Mouse (Mus musculus): ENCODE measurements around the gene Olfr420. TPM values are rescaled to one million over a fixed set of nuclear protein-coding genes. Genes with fewer than 3 reads are reported as not detected.

Olfr420 gene
- polyA plus RNA-seq, 1 experiment = not detected

DNA sequence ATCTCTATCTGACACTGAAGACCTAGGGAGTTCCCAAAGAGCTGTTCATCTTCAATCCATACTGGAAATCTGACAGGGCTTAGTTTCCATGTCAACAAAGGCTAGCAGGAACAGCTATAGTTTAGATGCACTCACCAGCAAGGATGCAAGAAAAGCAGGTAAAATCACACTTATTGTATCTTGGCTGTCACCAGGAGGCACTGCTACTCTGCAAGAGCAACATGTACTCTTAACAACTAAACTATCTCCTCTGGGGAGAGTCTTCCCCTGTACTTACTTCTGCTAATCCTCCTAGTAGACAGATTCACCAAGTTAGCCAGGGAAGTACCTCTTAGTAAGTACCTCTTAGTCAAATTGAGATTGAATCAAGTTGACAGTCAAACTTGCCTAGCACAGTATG, 13.6 kb downstream of the Olfr420 start:
- no peak overlapping the region for H3K4me3 ChIP-seq (replicated peaks; ENCODE audit: extremely low read depth, low read depth, low read length)
- TF ChIP-seq CTCF (IDR thresholded peaks at IDR 0.05; ENCODE audit: insufficient read depth, low read length) (no peak), POLR2A (IDR thresholded peaks at IDR 0.05; ENCODE audit: borderline replicate concordance, extremely low read depth, low read depth, low read length) (no peak)
- no peaks in the 10 kb centered on the region for H3K4me1 ChIP-seq (ENCODE audit: control insufficient read depth, insufficient read depth, low read length)
- no peak for DNase-seq

DNA sequence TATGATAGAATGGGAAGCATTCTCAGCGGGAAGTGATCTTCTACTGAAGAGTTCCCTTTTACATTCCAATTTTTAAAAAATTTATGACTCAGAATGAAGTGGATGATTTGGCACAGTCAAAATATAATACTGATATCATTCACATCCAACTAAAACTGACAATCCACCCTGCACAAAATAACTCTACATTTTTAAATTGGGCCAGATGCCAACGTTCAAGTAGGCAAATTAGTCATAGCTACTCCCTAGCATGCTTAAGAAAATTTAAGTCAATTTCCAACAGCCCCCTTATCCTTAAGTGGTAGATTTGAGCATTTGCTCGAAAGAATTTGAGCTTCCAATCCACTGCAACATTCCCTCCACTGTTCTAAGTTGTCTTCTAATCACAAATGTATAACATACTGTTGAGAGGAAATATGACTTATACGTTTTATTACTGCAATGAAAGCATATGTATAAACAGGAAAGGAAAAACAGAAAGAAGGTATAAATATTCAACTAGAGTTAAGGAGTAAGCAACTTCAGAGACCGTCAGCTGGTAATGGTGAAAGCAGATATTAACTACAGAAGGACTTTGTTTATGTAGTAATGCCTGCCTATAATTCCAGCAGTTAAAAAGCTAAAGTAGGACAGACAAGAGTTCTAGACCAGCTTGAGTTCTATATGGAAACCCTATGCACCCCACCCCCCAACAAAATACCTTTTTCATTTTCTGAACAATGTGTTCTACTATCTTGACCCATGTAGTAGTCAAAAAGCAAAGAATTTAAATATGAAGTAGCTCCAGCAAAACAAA, 15.5 kb downstream of the Olfr420 start:
- 45% methylated on average over 5 of the region's 5 CpGs for WGBS
- DNase-seq = no peak
- no peak overlapping the region for H3K4me3 ChIP-seq (replicated peaks; ENCODE audit: extremely low read depth, low read depth, low read length)
- no peaks in the 10 kb centered on the region for H3K4me1 ChIP-seq (ENCODE audit: control insufficient read depth, insufficient read depth, low read length)
- TF ChIP-seq POLR2A (IDR thresholded peaks at IDR 0.05; ENCODE audit: borderline replicate concordance, extremely low read depth, low read depth, low read length) = no peak
- TF ChIP-seq CTCF (IDR thresholded peaks at IDR 0.05; ENCODE audit: insufficient read depth, low read length) = no peak

DNA sequence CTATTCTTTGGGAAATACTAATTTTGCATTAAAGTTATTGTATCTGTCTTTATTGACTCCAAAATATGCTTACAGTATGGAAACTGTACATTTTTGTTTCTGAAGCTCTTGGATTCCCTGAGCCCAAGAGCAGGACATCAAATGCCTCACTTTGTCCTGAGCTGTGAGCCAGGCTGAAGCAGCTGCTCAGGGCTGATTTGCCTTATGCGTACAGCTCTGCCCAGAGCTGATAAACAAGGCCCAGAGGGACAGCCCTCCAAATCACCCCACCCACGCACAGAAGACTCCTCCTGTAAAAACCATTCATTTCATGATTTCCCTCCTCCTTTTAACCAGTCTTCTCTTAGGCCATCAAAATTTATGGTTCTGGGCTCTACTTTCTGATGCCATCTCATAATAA, 16.1 kb downstream of the Olfr420 start:
- H3K4me1 ChIP-seq (ENCODE audit: control insufficient read depth, insufficient read depth, low read length) = no peaks in the 10 kb centered on the region
- no peak overlapping the region for H3K4me3 ChIP-seq (replicated peaks; ENCODE audit: extremely low read depth, low read depth, low read length)
- no peak for DNase-seq
- WGBS = 55% methylated on average over 2 of the region's 2 CpGs
- TF ChIP-seq CTCF (IDR thresholded peaks at IDR 0.05; ENCODE audit: insufficient read depth, low read length) (no peak), POLR2A (IDR thresholded peaks at IDR 0.05; ENCODE audit: borderline replicate concordance, extremely low read depth, low read depth, low read length) (no peak)

DNA sequence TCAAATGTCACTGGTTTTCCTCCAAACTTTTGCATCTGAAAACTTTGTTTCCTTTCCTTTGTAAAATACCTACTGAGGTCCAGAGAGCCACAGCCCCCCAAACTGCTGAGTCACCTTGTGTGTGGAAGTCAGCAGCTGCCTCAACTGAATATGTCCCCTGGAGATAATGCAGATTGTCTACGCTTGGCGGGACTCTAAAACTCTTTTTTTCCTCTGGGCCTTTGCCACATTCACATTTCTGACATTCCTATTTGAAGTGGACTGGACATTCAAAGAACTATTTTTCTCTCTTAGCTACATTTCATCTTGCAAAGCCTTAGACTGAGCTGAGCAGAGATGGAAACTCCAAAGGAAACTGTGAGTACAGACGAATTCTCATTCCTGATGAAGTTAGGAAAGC, 17.2 kb downstream of the Olfr420 start, which contains the start of gene Spta1:
Gene Spta1 (plus strand): TSS at position 172 of the 400 bp plus-strand sequence.
- no peaks in the 10 kb centered on the region for H3K4me1 ChIP-seq (ENCODE audit: control insufficient read depth, insufficient read depth, low read length)
- TF ChIP-seq CTCF (IDR thresholded peaks at IDR 0.05; ENCODE audit: insufficient read depth, low read length) (no peak), POLR2A (IDR thresholded peaks at IDR 0.05; ENCODE audit: borderline replicate concordance, extremely low read depth, low read depth, low read length) (no peak)
- WGBS = 35% methylated on average over 3 of the region's 3 CpGs
- H3K4me3 ChIP-seq (replicated peaks; ENCODE audit: extremely low read depth, low read depth, low read length) = no peak within 1 kb of the TSS
- DNase-seq = no peak

DNA sequence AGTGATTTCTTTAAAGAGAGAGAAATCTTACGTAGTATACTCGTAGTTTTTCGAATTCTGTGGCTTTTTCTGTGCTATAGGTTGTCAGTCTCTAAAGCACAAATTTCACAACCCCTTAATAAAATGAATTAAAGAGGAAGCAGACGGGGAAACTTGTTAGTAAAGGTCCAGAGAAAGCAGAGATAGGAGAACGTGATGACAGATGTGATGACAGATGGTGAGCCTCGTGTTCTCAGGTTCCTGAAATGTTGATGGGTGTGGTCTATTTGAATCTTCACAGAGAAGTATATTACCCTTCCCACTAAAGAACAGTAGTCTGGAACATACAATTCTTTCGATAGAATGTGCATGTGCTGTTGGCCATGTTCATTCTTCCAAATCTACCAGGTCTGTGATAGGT, 49.3 kb downstream of the Olfr420 start:
- Histone ChIP-seq H3K4me1 (ENCODE audit: control insufficient read depth, insufficient read depth, low read length) (no peaks in the 10 kb centered on the region), H3K4me3 (replicated peaks; ENCODE audit: extremely low read depth, low read depth, low read length) (no peak overlapping the region)
- no peak for TF ChIP-seq POLR2A (IDR thresholded peaks at IDR 0.05; ENCODE audit: borderline replicate concordance, extremely low read depth, low read depth, low read length)
- TF ChIP-seq CTCF (IDR thresholded peaks at IDR 0.05; ENCODE audit: insufficient read depth, low read length) = no peak
- WGBS = 49% methylated on average over 7 of the region's 7 CpGs
- no peak for DNase-seq

Other genes with a start within 250 kb of the Olfr420 start
- 0.22 TPM in 1 of 2 replicates, not detected in the other for gene Ifi211, start 242.6 kb upstream of the Olfr420 start, polyA plus RNA-seq (2012; rRNA removed)
- 5.1 and 5.5 TPM in 2 replicates for gene Mndal, start 213.1 kb upstream of the Olfr420 start, polyA plus RNA-seq (2012; rRNA removed)
- gene Ifi203, start 213.0 kb upstream of the Olfr420 start, polyA plus RNA-seq (2012; rRNA removed) = 8.8 and 10.4 TPM in 2 replicates
- 0.17 TPM in 1 of 2 replicates, not detected in the other for gene Ifi202b, start 172.9 kb upstream of the Olfr420 start, polyA plus RNA-seq (2012; rRNA removed)
- gene Ifi205, start 123.8 kb upstream of the Olfr420 start, polyA plus RNA-seq (2012; rRNA removed) = 0.80 and 0.89 TPM in 2 replicates
- 0.08 and 0.34 TPM in 2 replicates for gene Olfr433, start 114.9 kb upstream of the Olfr420 start, polyA plus RNA-seq (2012; rRNA removed)
- gene Olfr432, start 106.4 kb upstream of the Olfr420 start, polyA plus RNA-seq (2012; rRNA removed) = 0.69 TPM in 1 of 2 replicates, not detected in the other
- not detected in 2 replicates for gene Olfr430, start 89.0 kb upstream of the Olfr420 start, polyA plus RNA-seq (2012; rRNA removed)
- gene Olfr429, start 71.3 kb upstream of the Olfr420 start, polyA plus RNA-seq (2012; rRNA removed) = not detected in 2 replicates
- gene Olfr427, start 58.7 kb upstream of the Olfr420 start, polyA plus RNA-seq (2012; rRNA removed) = not detected in 2 replicates
- not detected in 2 replicates for gene Olfr231, start 34.5 kb upstream of the Olfr420 start, polyA plus RNA-seq (2012; rRNA removed)
- gene Olfr424, start 24.1 kb upstream of the Olfr420 start, polyA plus RNA-seq (2012; rRNA removed) = not detected in 2 replicates
- gene Spta1, start 17.1 kb downstream of the Olfr420 start, polyA plus RNA-seq (2012; rRNA removed) = 0.07 and 0.09 TPM in 2 replicates
- not detected in 2 replicates for gene Olfr419, start 96.4 kb downstream of the Olfr420 start, polyA plus RNA-seq (2012; rRNA removed)
- 1.2 TPM in 1 of 2 replicates, not detected in the other for gene Mptx1, start 174.9 kb downstream of the Olfr420 start, polyA plus RNA-seq (2012; rRNA removed)
- not detected in 2 replicates for gene Olfr417, start 209.5 kb downstream of the Olfr420 start, polyA plus RNA-seq (2012; rRNA removed)
- not detected in 2 replicates for gene Olfr248, start 235.4 kb downstream of the Olfr420 start, polyA plus RNA-seq (2012; rRNA removed)

Data from lung, adult 2 months (tissue).